Mouse (Mus musculus) brain, embryonic 14.5 days (tissue): ENCODE data around the gene Adat1. TPM values are rescaled to one million over a fixed set of nuclear protein-coding genes. Genes with fewer than 3 reads are reported as not detected.

ENCODE experiments used
- DNase-seq: peaks from one replicate; pipeline ENCODE4 v3.0.0-alpha.2; 2011; ENCODE audit warnings: low read depth
- CTCF ChIP-seq: fragments of 200-500 bp; IDR thresholded peaks from 2 replicates; pipeline ENCODE4 v1.5.1; 2012; ENCODE audit warnings: inconsistent platforms, mild to moderate bottlenecking, moderate library complexity, borderline replicate concordance; ENCODE audit not compliant: insufficient read depth, insufficient read length; ENCODE audit errors: extremely low read depth
- POLR2A ChIP-seq: fragments of 200-500 bp; IDR thresholded peaks from 2 replicates; pipeline ENCODE4 v1.6.1; 2012; ENCODE audit warnings: mild to moderate bottlenecking, inconsistent platforms, borderline replicate concordance; ENCODE audit not compliant: poor library complexity, insufficient read depth, insufficient read length, severe bottlenecking; ENCODE audit errors: extremely low read depth
- polyA plus RNA-seq: library from polyadenylated mRNA; depleted of rRNA; stranded (reverse); fragments of >200 nt; gene quantifications from 2 replicates; pipeline ENCODE4 v1.2.3, GENCODE M21; 2012; rRNA removed

Adat1 gene
- polyA plus RNA-seq: 9.7 and 10.4 TPM in 2 replicates

DNA sequence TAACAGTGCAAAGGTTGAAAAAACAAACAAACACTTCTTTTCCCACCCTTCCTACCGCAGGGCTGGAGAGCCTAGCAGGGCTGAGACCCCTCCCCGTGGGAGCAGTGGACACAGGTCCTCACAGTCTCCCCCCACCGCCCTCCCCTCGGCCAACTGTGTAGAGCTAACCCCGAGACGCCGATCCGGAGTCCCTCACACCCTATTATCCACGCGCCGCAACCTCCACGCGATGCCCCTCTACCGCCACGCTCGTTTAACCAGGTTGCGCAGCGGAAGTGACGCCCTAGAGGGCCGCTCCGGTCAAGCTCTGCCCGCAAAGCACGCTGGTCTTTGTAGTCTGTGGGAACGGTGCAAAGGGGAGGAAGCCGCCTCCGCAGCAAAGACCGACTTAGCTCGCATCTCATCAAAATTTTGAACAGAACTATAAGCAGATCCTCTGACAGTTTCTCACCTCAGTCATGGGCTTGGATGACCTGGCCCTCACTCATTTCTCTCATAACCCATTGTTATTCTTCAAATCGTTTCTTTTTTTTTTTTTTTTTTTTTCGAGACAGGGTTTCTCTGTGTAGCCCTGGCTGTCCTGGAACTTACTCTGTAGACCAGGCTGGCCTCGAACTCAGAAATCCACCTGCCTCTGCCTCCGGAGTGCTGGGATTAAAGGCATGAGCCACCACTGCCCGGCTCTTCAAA, at the start of gene Adat1:
Gene Adat1 (minus strand): TSS at position 290 of the 690 bp plus-strand sequence.
- peak; percentile 96 for DNase-seq
- TF ChIP-seq CTCF (0 out of 2 replicates have a peak, but pooled peaks have one; percentile 8), POLR2A (peak; percentile 25; the same call in 1 of the 2 replicates)

DNA sequence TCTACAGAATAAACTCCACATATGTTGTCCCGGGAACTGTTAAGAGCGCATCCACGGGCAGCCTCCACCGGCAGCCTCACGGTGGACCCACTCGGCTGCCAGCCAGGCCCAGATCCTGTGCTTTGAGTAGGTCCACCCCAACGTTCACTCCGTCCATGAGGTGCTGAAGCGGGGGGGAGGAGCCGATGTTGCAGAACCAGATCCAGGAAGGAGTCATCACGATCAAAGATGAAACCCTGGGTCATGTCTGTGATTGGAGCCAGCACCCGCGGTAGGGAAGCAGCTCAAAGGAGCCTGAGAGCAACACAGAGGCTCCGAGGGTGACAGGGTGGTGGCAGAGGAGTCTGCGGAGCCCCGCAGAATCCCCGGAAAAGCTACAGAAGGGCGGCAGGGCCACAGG, 45.4 kb upstream of the Adat1 start:
- DNase-seq: no peak
- TF ChIP-seq POLR2A (no peak), CTCF (no peak)

DNA sequence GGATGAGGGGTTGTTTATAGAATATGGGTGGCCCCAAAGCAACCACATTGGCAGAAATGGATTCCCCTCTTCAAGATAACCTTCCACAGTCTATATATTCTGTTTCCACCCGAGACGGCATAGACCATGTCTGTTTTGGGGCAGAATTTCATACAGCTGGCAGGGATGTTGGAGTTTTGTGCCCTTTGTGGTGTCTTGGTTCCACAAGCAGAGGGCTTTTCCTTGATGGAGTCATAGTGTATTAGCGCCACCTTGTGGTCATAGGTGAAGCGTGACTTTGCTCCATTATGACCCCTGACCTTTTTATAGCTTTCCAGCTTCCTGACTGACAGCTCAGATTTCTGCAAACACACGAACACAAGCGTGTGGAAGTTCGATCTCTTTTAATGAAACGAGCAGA, 42.5 kb upstream of the Adat1 start:
- TF ChIP-seq CTCF (peak; percentile 70; the same call in 1 of the 2 replicates), POLR2A (no peak)
- peak; percentile 72 for DNase-seq

GRCm38 (mm10) chr8:112033071-112033470, 41.0 kb upstream of the Adat1 start:
- TF ChIP-seq POLR2A: no peak
- DNase-seq: no peak

- no peak for DNase-seq
- TF ChIP-seq POLR2A (no peak), CTCF (no peak)
These were observed 38.6 kb upstream of the Adat1 start for GRCm38 (mm10) chr8:112030663-112031062.

GRCm38 (mm10) chr8:112029455-112029854, 37.4 kb upstream of the Adat1 start:
- TF ChIP-seq CTCF (no peak), POLR2A (no peak)
- no peak for DNase-seq

GRCm38 (mm10) chr8:112014936-112015335, 22.8 kb upstream of the Adat1 start, which contains the start of gene Gm6793:
TSS of gene Gm6793 (minus strand) at chr8:112015036.
- no peak for DNase-seq
- no peak for TF ChIP-seq CTCF
- no peak for TF ChIP-seq POLR2A

DNA sequence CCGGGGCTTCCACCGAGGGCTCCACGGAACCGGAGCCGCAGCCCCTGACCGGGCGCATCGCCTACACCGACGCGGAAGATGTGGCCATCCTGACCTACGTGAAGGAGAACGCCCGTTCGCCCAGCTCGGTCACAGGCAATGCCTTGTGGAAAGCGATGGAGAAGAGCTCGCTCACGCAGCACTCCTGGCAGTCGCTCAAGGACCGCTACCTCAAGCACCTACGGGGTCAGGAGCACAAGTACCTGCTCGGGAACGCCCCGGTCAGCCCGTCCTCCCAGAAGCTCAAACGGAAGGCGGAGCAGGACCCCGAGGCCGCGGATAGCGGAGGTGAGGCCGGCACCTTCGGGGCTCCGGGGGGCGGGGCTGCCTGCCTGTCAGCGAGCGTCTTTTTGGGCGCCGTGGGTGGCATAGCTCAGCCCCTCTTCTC, 19.7 kb upstream of the Adat1 start:
- TF ChIP-seq POLR2A (no peak), CTCF (no peak)
- DNase-seq: peak; percentile 51

DNA sequence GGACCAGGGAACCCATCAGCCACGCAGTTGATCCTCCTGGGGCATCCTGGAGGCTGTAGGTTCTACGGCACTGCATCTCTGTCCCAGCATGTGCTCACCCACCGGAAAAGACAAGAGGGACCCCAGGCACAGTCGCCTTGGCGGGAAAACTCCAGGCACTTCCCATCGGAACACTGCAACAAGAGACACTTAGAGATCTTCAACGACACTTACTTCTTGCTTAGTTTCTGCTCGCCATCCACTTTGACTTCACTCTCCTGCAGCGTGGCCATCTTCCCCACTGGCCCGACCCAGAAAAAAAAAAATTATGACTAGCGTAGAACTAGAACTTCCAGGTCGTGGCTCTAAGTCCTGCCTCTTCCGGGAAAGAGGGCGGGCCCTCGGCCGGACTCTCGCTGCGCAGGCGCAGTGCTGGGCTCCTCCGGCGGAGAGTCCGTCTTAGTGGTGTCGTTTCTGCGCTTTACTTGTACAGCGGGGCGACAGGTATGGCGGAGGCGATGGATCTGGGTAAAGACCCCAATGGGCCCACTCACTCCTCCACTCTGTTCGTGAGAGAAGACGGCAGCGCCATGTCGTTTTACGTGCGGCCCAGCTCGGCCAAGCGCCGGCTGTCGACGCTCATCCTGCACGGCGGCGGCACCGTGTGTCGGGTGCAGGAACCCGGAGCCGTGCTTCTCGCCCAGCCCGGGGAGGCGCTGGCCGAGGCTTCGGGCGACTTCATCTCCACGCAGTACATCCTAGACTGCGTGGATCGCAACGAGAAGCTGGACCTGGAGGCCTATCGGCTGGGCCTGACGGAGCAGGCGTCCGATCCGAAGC, 19.1 kb upstream of the Adat1 start, which contains the start of the genes Kars and Terf2ip:
Gene Kars (minus strand): TSS at position 327 of the 819 bp plus-strand sequence.
Gene Terf2ip (plus strand): TSS at position 402 of the 819 bp plus-strand sequence.
- no peak for TF ChIP-seq CTCF
- TF ChIP-seq POLR2A: peak; percentile 84; the same call in 1 of the 2 replicates
- peak; percentile 98 for DNase-seq

GRCm38 (mm10) chr8:112009558-112009957, 17.5 kb upstream of the Adat1 start:
- DNase-seq: no peak
- no peak for TF ChIP-seq CTCF
- TF ChIP-seq POLR2A: no peak

- DNase-seq: no peak
- TF ChIP-seq POLR2A: no peak
- TF ChIP-seq CTCF: no peak
These were observed 15.6 kb upstream of the Adat1 start for GRCm38 (mm10) chr8:112007669-112008068.
